Mouse (Mus musculus) liver, adult (tissue): Measurements from ENCODE around the gene Mfap5.

Experiments used
- GATA4 ChIP-seq: IDR thresholded peaks from 2 replicates; pipeline ENCODE4 v1.6.1; 2014; ENCODE audit warnings: mild to moderate bottlenecking, low read length; ENCODE audit not compliant: insufficient replicate concordance

The Mfap5 gene

DNA sequence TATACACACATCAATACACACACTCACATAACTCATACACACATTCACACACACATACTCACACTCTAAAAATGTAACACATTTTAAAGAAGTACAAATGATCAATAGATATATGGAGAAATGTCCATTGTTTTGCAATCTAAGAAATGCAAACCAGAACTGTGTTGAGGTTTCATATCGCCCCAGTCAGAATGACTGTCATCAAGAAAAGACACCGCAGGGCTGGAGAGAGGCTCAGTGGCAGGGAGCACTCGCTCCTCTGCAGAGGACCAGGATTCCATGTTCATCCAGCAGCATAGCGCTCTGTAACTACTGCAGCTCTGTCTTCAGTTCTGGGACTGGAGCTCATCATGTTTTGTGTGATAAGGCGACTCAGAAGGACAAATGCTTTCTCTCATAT, 37.9 kb downstream of the Mfap5 start:
- TF ChIP-seq GATA4, result no peak

DNA sequence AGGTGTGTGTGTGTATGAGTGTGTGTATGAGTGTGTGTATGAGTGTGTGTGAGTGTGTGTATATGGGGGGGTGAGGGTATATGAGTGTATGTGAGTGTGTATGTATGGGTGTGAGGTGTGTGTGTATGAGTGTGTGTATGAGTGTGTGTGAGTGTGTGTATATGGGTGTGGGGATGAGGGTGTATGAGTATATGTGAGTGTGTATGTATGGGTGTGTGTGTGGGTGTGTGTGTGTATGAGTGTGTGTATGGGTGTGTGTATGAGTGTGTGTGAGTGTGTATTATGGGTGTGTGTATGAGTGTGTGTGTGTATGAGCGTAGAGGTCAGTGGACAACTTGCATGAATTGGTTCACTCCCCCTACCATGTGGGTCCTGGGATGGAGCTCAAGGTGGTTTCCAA, 39.0 kb downstream of the Mfap5 start:
- TF ChIP-seq GATA4, result no peak

DNA sequence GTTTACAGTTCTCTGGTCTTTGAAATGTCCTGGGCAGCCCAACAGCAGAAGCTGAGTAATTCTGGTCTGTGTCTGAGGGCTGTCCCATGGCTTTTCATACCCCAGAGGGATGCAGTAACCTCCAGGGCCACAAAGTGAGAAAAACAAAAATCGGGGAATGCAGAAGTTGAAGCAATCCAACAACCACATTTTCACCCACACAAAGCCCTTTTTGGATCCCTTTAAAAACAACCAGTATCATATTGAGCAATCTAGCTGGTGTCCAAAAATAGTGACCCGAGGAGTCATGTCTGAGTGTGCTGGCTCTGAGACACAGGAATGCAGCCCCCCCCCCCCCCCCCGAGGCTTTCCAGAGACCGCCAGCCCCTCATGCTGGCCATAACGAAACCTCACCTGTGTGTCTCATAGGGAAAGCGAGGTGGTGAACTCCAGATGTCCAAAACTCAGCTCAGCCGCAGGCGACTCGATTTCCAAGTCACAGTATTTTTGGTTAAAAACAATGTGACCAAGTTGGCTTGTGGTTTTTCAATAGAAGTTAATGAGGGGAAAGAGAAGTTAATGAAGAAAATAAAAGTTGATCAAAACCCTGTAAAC, 39.7 kb downstream of the Mfap5 start:
- no peak for TF ChIP-seq GATA4

DNA sequence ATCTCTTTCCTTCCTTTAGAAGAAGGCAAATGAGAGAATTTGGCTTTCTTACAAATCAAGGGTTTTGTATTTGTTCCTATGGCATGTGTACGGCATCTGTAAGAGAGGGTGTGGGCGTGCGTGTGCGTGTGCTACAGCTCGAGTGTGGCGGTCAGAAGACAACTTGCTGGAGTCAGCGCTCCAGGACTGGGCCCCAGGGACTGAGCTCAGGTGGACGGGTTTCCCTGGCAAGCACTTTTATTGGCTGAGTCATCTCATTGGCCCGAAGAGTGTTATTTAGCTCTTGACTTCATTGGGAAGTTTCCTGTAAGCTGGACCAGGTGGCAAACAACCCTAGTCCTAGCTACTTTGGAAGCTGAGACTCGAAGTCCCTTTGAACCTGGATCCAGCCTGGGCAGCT, 40.3 kb downstream of the Mfap5 start:
- TF ChIP-seq GATA4, result no peak

DNA sequence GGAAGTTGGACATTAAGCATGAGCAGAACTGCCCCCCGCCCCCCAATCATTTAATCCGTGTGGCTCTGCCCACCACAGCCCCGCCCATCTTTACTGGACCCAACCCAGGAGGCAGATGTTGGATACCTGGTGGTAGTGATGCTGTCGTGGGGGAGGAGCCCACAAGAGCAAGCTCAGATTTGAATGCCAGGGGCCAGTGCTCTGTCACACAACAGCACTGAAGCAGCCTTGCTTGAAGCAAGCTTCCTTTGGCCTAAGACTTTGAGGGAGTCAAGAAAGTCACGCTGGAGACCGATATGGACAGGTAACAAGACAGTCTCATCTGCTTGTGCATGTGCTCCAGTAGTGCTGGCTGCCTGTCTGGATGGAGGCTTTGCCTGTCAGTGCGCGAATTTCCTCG, 48.0 kb downstream of the Mfap5 start, which contains the start of gene Aicda:
Gene Aicda, plus strand, starts transcription at position 196 of the 400 bp plus-strand sequence.
- no peak for TF ChIP-seq GATA4

DNA sequence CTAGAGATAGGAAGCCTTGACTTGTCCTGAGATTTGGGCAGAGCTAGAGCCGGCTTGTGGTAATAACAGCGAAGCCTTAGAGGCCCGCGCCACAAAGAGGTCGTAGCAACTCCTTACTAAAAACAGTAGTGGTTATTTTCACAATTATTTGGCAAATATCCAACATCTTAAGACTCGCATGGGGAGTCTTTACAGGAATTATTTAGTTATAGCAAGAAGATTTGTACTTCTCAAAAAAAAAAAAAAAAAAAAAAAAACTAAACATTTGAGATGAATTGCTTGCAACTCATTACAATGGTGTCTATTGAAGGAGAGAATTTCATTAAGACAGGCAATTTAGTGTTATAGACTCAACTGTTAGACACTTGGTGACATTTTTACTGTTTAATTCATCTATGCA, 48.5 kb downstream of the Mfap5 start:
- no peak for TF ChIP-seq GATA4

DNA sequence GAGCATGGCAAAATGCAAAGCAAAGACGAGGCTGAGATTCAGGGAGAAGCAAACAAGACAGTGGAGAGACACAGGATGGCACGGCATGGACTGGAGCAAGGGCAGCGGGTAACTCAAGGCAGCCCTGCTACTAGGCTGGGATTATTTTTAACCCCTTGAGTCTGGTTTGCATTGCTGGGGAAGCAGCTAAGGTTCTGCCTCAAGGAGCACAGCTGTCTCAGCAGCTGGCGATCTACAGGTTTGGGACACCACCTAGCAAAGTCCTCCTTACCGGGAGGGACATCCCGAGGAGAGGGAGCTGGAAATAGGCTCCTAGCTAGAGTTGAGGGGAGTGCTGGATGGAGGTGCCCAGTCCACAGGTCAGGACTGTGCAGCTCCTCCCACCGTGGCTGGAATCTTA, 49.6 kb downstream of the Mfap5 start:
- TF ChIP-seq GATA4, result no peak

DNA sequence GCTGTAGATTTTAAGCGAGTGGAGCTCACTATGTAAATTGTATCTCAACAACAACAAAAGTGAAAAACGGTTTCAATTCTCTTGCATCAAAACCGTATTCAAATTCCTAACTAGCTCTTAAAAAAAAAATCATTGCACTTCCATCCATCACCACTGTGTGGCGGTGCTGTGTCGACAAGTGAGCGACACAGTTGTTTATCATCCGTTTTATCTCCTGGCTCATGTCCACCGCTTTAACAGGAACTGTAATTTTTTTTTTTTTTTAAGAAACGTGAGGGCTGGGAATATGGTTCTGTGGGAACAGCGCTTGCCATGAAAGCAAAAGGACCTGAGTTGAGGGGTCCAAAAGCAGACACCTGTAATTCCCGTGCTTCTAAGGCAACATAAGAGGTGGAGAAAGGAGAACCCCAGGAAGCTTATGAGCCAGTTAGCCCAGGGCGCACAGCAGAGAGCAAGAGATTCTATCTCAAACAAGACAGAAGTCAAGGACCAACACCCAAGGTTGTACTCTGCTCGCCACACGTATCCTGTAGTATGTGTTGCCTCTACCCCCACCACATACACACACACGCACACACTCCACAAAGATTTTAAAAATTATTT, 51.4 kb downstream of the Mfap5 start:
- no peak for TF ChIP-seq GATA4

DNA sequence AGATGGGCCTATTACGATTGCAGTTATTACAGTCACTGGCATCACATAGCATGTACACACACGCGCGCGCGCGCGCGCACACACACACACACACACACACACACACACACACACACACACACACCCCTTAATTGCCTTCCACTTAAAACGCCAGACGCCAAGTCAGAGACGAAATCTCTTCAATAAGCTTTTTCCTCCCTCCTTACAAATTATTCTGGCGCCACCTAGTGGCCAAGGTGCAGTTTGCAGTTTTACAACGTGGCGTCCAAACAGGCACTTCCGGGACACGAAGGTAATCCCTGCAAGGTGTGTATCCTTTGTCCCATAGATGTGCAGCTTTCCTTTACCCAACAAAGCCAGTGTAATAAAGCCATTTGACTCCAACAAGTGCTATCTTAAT, 54.8 kb downstream of the Mfap5 start:
- TF ChIP-seq GATA4, result no peak

DNA sequence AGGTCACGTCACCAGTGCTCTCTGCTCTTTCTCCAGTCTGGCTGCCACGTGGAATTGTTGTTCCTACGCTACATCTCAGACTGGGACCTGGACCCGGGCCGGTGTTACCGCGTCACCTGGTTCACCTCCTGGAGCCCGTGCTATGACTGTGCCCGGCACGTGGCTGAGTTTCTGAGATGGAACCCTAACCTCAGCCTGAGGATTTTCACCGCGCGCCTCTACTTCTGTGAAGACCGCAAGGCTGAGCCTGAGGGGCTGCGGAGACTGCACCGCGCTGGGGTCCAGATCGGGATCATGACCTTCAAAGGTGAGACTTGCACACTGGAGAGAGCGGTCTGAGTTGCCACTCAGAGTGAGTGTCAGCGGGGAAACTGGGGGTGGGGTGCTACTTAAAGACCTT, 55.4 kb downstream of the Mfap5 start:
- no peak for TF ChIP-seq GATA4

DNA sequence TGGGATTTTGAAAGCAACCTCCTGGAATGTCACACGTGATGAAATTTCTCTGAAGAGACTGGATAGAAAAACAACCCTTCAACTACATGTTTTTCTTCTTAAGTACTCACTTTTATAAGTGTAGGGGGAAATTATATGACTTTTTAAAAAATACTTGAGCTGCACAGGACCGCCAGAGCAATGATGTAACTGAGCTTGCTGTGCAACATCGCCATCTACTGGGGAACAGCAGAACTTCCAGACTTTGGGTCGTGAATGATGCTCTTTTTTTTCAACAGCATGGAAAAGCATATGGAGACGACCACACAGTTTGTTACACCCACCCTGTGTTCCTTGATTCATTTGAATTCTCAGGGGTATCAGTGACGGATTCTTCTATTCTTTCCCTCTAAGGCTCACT, 56.8 kb downstream of the Mfap5 start:
- no peak for TF ChIP-seq GATA4

DNA sequence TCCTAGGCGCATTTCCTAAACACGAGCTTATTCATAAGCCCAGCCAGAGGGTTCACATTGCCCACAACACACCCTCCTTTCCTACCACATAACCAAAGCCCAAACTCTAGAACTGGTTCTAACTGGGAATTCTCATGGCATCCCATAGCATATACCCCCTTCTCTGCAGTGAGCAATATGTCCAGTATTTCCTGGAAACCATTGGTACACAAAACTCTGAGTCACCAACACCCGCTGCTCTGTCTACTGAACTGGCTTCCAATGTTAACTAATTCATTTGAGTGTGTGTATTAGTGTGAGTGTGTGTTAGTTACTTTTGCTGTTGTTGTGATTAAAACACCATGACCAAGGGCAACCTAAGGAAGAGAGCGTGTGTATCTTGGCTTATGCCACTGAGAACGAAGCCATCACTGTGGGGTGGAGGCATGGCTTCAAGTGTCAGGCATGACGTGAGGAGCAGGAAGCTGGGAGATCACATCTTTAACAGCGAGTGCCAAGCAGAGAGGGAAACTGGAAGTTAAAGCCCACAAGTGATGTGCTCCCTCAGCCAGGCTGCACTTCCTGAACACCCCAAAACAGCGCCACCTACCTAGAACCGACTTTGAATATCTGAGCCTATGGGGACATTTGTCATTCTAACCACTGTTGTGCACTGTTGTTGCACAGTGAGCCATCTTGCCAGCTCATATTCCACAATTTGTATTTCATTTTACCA, 59.6 kb downstream of the Mfap5 start:
- TF ChIP-seq GATA4, result no peak

DNA sequence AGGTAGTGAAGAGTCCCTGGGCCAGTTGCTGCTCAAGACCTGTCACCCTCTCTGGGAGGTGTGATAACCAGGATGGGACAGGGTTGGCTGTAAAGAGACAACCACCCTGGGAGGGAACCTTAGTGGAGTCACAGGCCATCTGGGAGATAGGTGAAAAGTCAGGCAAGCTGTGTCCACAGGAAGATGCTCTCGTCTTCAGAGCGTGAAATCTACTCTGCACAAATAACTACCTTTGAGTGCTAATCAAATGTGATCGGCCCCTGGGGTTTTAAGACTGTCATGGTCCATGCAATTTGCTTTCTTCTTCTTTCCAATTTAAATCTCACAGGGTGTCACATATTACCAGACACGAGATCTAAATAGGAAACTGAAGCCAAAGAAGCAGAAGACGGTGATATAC, 63.5 kb downstream of the Mfap5 start:
- no peak for TF ChIP-seq GATA4

DNA sequence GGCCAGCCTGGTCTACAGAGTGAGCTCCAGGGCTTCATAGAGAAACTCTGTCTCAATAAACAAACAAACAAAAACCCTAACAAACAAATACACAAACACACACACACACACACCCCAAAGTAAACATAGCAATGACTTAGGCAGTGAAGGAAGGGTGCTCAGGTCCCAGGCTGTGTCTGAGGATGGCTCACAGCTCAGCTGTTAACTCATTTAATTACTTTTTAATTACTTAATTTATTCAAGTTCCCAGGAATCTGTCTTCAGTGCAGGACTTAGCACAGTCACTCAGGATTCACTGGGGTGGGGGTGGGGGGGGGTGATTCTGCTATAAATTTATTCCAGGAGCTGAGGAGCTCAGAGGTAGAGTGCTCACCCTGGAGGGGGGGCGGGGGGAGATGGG, 64.1 kb downstream of the Mfap5 start:
- no peak for TF ChIP-seq GATA4

DNA sequence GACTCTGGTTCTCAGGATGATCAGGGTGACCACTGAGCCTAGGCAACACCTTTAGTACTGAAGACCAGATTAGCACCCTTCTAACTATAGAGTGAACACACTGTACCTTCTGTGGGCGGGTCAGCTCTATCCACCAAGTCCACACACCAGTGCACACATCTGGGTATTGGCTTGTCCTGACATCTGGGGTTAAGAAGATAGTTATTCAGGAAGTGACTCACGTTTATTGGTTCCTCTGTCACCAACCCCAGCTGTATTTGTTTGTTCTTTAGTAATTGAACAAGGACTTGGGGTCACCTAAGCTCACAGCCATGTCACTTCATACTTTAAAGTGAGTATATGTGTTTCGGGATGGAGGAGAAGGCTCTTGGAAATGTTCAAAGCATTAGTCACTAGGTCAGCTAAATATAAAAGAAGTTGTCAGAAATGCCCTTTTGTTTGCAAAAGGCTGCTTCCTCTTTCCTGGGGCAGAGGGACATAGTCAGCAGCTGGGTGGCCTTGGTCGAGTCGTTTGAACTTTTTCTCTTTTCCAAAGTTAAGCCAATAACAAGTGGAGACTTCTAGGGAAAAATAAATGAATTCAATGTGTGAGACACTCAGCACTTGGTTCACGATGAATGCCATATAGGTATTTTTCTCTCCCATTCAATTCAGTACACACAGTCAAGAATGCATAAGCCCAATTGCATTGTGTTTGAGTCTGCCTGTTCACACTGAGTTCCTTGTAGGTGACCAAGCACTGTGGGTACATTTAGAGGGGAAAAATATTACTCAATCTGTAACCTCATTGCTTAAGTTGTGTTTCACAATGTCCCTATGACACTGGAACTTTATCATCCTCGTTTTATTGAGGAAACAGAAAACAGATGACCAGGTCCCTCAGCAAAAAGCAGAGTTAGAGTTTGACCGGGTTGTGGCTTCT, 65.3 kb downstream of the Mfap5 start:
- no peak for TF ChIP-seq GATA4

DNA sequence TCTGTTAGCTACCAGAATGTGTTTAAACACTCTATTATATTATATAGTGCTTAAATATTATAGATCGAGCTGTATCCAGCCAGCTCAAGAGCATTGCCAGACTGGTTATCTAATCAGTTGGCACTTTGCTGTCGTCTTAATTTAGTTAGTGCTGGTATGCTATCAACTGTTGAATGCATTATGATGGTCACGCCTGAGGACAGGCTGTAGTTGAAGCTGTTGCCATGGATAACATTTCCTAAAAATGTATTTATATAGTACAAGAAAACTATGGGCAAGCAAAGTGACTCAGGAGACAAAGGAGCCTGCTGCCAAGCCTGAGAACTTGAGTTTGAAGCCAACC, 65.9 kb downstream of the Mfap5 start:
- TF ChIP-seq GATA4, result no peak
